Mouse (Mus musculus): ENCODE results near the gene Sepsecs.

- no peak for TF ChIP-seq TAL1 (IDR thresholded peaks at IDR 0.05; ENCODE audit: low read length)
- no peak for TF ChIP-seq GATA1 (IDR thresholded peaks at IDR 0.05; ENCODE audit: low read length)
Observed at GRCm38 (mm10) chr5:52628783-52629182, 40.7 kb downstream of the Sepsecs start.

All from erythroblast, embryonic 14.5 days (primary cell).